10 mouse cellular contexts compared by ENCODE assay signal in the genomic region with DNA sequence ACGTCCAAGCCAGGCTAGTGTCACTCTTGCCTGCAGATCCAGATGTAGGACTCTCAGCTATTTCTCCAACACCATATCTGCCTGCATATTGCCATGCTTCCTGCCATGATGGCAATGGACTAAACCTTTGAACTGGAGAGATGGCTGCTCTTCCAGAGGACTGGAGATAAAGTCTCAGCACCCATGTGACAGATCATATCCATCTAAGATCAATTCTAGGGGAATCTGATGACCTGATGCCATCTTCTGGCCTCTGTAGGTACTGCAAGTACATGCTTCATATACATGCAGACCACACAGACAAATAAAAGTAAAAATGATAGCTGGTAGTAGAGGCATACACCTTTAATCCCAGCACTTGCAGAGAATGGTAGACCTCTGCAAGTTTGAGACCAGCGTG. TPM values are rescaled to one million over a fixed set of nuclear protein-coding genes. Genes with fewer than 3 reads are reported as not detected.
DNase-seq lines count a peak whose midpoint lies in the region; ATAC-seq lines count a peak whose summit lies in the region.
"Had no signal": no experiment of that assay in that cellular context is flagged by ENCODE, and none has a peak within 500 bp of the region (broad histone marks: within the 10 kb centered on the region; RNA-seq: fewer than 3 reads in every experiment).

No protein-coding gene starts in this region.

- no peak overlapping the region for H3K4me3 ChIP-seq in embryonic facial prominence, embryonic 11.5 days (ENCODE audit: low read depth, low read length)
- H3K4me3 ChIP-seq in embryonic facial prominence, embryonic 10.5 days: no peak overlapping the region
- H3K4me3 ChIP-seq in midbrain, embryonic 11.5 days (ENCODE audit: low read depth, low read length): no peak overlapping the region
- no peak overlapping the region for H3K4me3 ChIP-seq in midbrain, embryonic 15.5 days
- no peak overlapping the region for H3K4me3 ChIP-seq in intestine, embryonic 15.5 days (replicated peaks)
- H3K4me3 ChIP-seq in hindbrain, embryonic 13.5 days: no peak overlapping the region
- H3K4me3 ChIP-seq: liver, embryonic 15.5 days had no signal

- no peak overlapping the region for H3K4me2 ChIP-seq in embryonic facial prominence, embryonic 11.5 days (ENCODE audit: low read depth, low read length)
- H3K4me2 ChIP-seq in midbrain, embryonic 11.5 days: no peak overlapping the region
- no peak overlapping the region for H3K4me2 ChIP-seq in midbrain, embryonic 15.5 days
- H3K4me2 ChIP-seq in intestine, embryonic 15.5 days (replicated peaks): no peak overlapping the region
- no peak overlapping the region for H3K4me2 ChIP-seq in hindbrain, embryonic 13.5 days
- H3K4me2 ChIP-seq: liver, embryonic 15.5 days had no signal

- no peaks in the 10 kb centered on the region for H3K27me3 ChIP-seq in embryonic facial prominence, embryonic 11.5 days (ENCODE audit: control insufficient read depth, insufficient read depth, low read length)
- no peaks in the 10 kb centered on the region for H3K27me3 ChIP-seq in embryonic facial prominence, embryonic 10.5 days (replicated peaks; ENCODE audit: low read depth, poor library complexity, severe bottlenecking)
- H3K27me3 ChIP-seq in midbrain, embryonic 11.5 days (ENCODE audit: control insufficient read depth, insufficient read depth, low read length): no peaks in the 10 kb centered on the region
- no peaks in the 10 kb centered on the region for H3K27me3 ChIP-seq in midbrain, embryonic 15.5 days (replicated peaks)
- no peaks in the 10 kb centered on the region for H3K27me3 ChIP-seq in intestine, embryonic 15.5 days (replicated peaks)
- no peaks in the 10 kb centered on the region for H3K27me3 ChIP-seq in hindbrain, embryonic 13.5 days
- H3K27me3 ChIP-seq: liver, embryonic 15.5 days; Patski had no signal

- WGBS in embryonic facial prominence, embryonic 11.5 days: 65% methylated on average over 2 of the region's 2 CpGs
- 68% methylated on average over 2 of the region's 2 CpGs for WGBS in embryonic facial prominence, embryonic 10.5 days
- WGBS in midbrain, embryonic 11.5 days: 51% methylated on average over 2 of the region's 2 CpGs
- WGBS in midbrain, embryonic 15.5 days: 66% methylated on average over 2 of the region's 2 CpGs
- WGBS in intestine, embryonic 15.5 days: 61% methylated on average over 2 of the region's 2 CpGs
- WGBS in hindbrain, embryonic 13.5 days: 64% methylated on average over 2 of the region's 2 CpGs

- H3K9me3 ChIP-seq in embryonic facial prominence, embryonic 11.5 days (replicated peaks; ENCODE audit: control insufficient read depth, low read length): no peaks in the 10 kb centered on the region
- H3K9me3 ChIP-seq in embryonic facial prominence, embryonic 10.5 days: 0 out of 2 replicates have a peak, but pooled peaks cover 3% of the 10 kb centered on the region
- H3K9me3 ChIP-seq in midbrain, embryonic 11.5 days (ENCODE audit: control insufficient read depth, low read length): no peaks in the 10 kb centered on the region
- no peaks in the 10 kb centered on the region for H3K9me3 ChIP-seq in midbrain, embryonic 15.5 days
- no peaks in the 10 kb centered on the region for H3K9me3 ChIP-seq in intestine, embryonic 15.5 days
- H3K9me3 ChIP-seq in hindbrain, embryonic 13.5 days: no peaks in the 10 kb centered on the region
- H3K9me3 ChIP-seq: liver, embryonic 15.5 days had no signal

- peak; percentile 47 for DNase-seq in embryonic facial prominence, embryonic 11.5 days (ENCODE audit: low spot score)
- no peak for DNase-seq in embryonic facial prominence, embryonic 10.5 days (ENCODE audit: low spot score)
- peak; percentile 85 for DNase-seq in midbrain, embryonic 11.5 days (ENCODE audit: low spot score, missing footprints)
- peak; percentile 43 for DNase-seq in c-Kit-positive CD71-positive TER-119-positive erythroid progenitor cells, embryonic 14.5 days (ENCODE audit: low spot score)
- DNase-seq in lung, postnatal 14 days: peak; percentile 67

- no peak overlapping the region for H3K9ac ChIP-seq in embryonic facial prominence, embryonic 11.5 days (replicated peaks; ENCODE audit: low read length)
- no peak overlapping the region for H3K9ac ChIP-seq in midbrain, embryonic 11.5 days (ENCODE audit: low read length)
- H3K9ac ChIP-seq in midbrain, embryonic 15.5 days: no peak overlapping the region
- H3K9ac ChIP-seq in intestine, embryonic 15.5 days: no peak overlapping the region
- H3K9ac ChIP-seq in hindbrain, embryonic 13.5 days: no peak overlapping the region
- H3K9ac ChIP-seq: liver, embryonic 15.5 days had no signal

- H3K4me1 ChIP-seq in embryonic facial prominence, embryonic 11.5 days (ENCODE audit: control insufficient read depth, insufficient read depth, low read length): no peaks in the 10 kb centered on the region
- no peaks in the 10 kb centered on the region for H3K4me1 ChIP-seq in embryonic facial prominence, embryonic 10.5 days
- no peaks in the 10 kb centered on the region for H3K4me1 ChIP-seq in midbrain, embryonic 11.5 days (ENCODE audit: control insufficient read depth, insufficient read depth, low read length)
- H3K4me1 ChIP-seq in midbrain, embryonic 15.5 days: no peaks in the 10 kb centered on the region
- H3K4me1 ChIP-seq in intestine, embryonic 15.5 days (replicated peaks): no peaks in the 10 kb centered on the region
- no peaks in the 10 kb centered on the region for H3K4me1 ChIP-seq in hindbrain, embryonic 13.5 days (replicated peaks)
- H3K4me1 ChIP-seq: liver, embryonic 15.5 days had no signal

- H3K27ac ChIP-seq in embryonic facial prominence, embryonic 11.5 days (replicated peaks; ENCODE audit: low read depth, low read length): no peak overlapping the region
- H3K27ac ChIP-seq in embryonic facial prominence, embryonic 10.5 days (replicated peaks): no peak overlapping the region
- H3K27ac ChIP-seq in midbrain, embryonic 11.5 days (ENCODE audit: low read depth, low read length): no peak overlapping the region
- H3K27ac ChIP-seq in midbrain, embryonic 15.5 days: no peak overlapping the region
- H3K27ac ChIP-seq in intestine, embryonic 15.5 days: no peak overlapping the region
- no peak overlapping the region for H3K27ac ChIP-seq in hindbrain, embryonic 13.5 days
- H3K27ac ChIP-seq: liver, embryonic 15.5 days had no signal

- ATAC-seq in embryonic facial prominence, embryonic 11.5 days (replicated peaks; ENCODE audit: insufficient number of reproducible peaks, low FRiP score, low TSS enrichment, low read depth): no peak
- no peak for ATAC-seq in midbrain, embryonic 11.5 days (ENCODE audit: low FRiP score)
- ATAC-seq in midbrain, embryonic 15.5 days (replicated peaks): no peak
- ATAC-seq in intestine, embryonic 15.5 days: no peak
- no peak for ATAC-seq in hindbrain, embryonic 13.5 days (ENCODE audit: low FRiP score)
- ATAC-seq: Patski had no signal

- peaks cover 2% of the 10 kb centered on the region; the same call in 1 of the 2 replicates for H3K36me3 ChIP-seq in embryonic facial prominence, embryonic 11.5 days (replicated peaks; ENCODE audit: control insufficient read depth, insufficient read depth, low read depth, low read length)
- H3K36me3 ChIP-seq in embryonic facial prominence, embryonic 10.5 days (replicated peaks): peaks cover 53% of the 10 kb centered on the region
- H3K36me3 ChIP-seq in midbrain, embryonic 11.5 days (ENCODE audit: control insufficient read depth, insufficient read depth, low read length): no peaks in the 10 kb centered on the region; the same call in 1 of the 2 replicates
- peaks cover 58% of the 10 kb centered on the region for H3K36me3 ChIP-seq in midbrain, embryonic 15.5 days (replicated peaks)
- peaks cover 50% of the 10 kb centered on the region for H3K36me3 ChIP-seq in intestine, embryonic 15.5 days
- H3K36me3 ChIP-seq in hindbrain, embryonic 13.5 days: peaks cover 89% of the 10 kb centered on the region
- H3K36me3 ChIP-seq: liver, embryonic 15.5 days had no signal

RNA-seq across cellular contexts. Expression of a gene that starts 10.5 kb away (rescaled TPM):
- polyA plus RNA-seq in embryonic facial prominence, embryonic 11.5 days (2014; fragmentation: Nextera tagmentation; extraction: Ambion mirVana): 0.43 and 0.59 TPM in 2 replicates
- 0.35 and 0.65 TPM in 2 replicates for polyA plus RNA-seq in embryonic facial prominence, embryonic 10.5 days (2016; fragmentation: Nextera tagmentation; extraction: Ambion mirVana)
- polyA plus RNA-seq in midbrain, embryonic 11.5 days (2014; fragmentation: Nextera tagmentation; extraction: Ambion mirVana): 0.29 and 0.44 TPM in 2 replicates
- polyA plus RNA-seq in midbrain, embryonic 15.5 days (2015; fragmentation: Nextera tagmentation; extraction: Ambion mirVana): 1.1 and 1.2 TPM in 2 replicates
- polyA plus RNA-seq in intestine, embryonic 15.5 days (2015; fragmentation: Nextera tagmentation; extraction: Ambion mirVana): 0.69 and 1.2 TPM in 2 replicates
- 0.76 and 1.2 TPM in 2 replicates for polyA plus RNA-seq in hindbrain, embryonic 13.5 days (2015; fragmentation: Nextera tagmentation; extraction: Ambion mirVana)

RNA-seq across cellular contexts. Expression of a gene that starts 46.7 kb away (rescaled TPM):
- polyA plus RNA-seq in embryonic facial prominence, embryonic 11.5 days (2014; fragmentation: Nextera tagmentation; extraction: Ambion mirVana): 8.3 and 11.5 TPM in 2 replicates
- polyA plus RNA-seq in embryonic facial prominence, embryonic 10.5 days (2016; fragmentation: Nextera tagmentation; extraction: Ambion mirVana): 9.7 and 12.2 TPM in 2 replicates
- 8.0 and 9.5 TPM in 2 replicates for polyA plus RNA-seq in midbrain, embryonic 11.5 days (2014; fragmentation: Nextera tagmentation; extraction: Ambion mirVana)
- polyA plus RNA-seq in midbrain, embryonic 15.5 days (2015; fragmentation: Nextera tagmentation; extraction: Ambion mirVana): 3.2 and 3.5 TPM in 2 replicates
- 6.1 and 6.9 TPM in 2 replicates for polyA plus RNA-seq in intestine, embryonic 15.5 days (2015; fragmentation: Nextera tagmentation; extraction: Ambion mirVana)
- polyA plus RNA-seq in hindbrain, embryonic 13.5 days (2015; fragmentation: Nextera tagmentation; extraction: Ambion mirVana): 4.2 and 4.7 TPM in 2 replicates
